Mouse (Mus musculus) inflammation-experienced regulatory T-cells, adult 6 months (primary cell): ENCODE measurements around the gene Pip5k1c. TPM values are rescaled to one million over a fixed set of nuclear protein-coding genes. Genes with fewer than 3 reads are reported as not detected.

Experiments
- ATAC-seq: one replicate; pipeline ENCODE4 v1.8.0; 2017
- polyA plus RNA-seq, 3 experiments: library from polyadenylated mRNA; unstranded; fragments of 100-300 nt; shearing (Covaris generic); gene quantifications; one replicate each; pipeline ENCODE4 v1.2.1; 2017

Gene Pip5k1c
- polyA plus RNA-seq, 3 experiments from 2014 or later: 10.7 to 15.9 (median 14.4) TPM

GRCm38 (mm10) chr10:81323791-81324530 is 31.2 kb downstream of the Pip5k1c start:
- ATAC-seq: no peak

- no peak for ATAC-seq
Measured at GRCm38 (mm10) chr10:81325176-81325575, 32.4 kb downstream of the Pip5k1c start.

GRCm38 (mm10) chr10:81325781-81326180 is 33.0 kb downstream of the Pip5k1c start:
- no peak for ATAC-seq

- no peak for ATAC-seq
Measured at GRCm38 (mm10) chr10:81326858-81327257, 34.1 kb downstream of the Pip5k1c start.

GRCm38 (mm10) chr10:81327959-81328358 is 35.2 kb downstream of the Pip5k1c start:
- ATAC-seq: no peak

GRCm38 (mm10) chr10:81328386-81328785 is 35.6 kb downstream of the Pip5k1c start, which contains the start of gene Tbxa2r:
Gene Tbxa2r (plus strand): TSS chr10:81328731.
- peak; percentile 66 for ATAC-seq

- peak; percentile 79 for ATAC-seq
Measured at GRCm38 (mm10) chr10:81329194-81329975, 36.6 kb downstream of the Pip5k1c start.

- no peak for ATAC-seq
Measured at GRCm38 (mm10) chr10:81330007-81330406, 37.2 kb downstream of the Pip5k1c start.

- no peak for ATAC-seq
Measured at GRCm38 (mm10) chr10:81332277-81332676, 39.5 kb downstream of the Pip5k1c start.

- ATAC-seq: no peak
Measured at GRCm38 (mm10) chr10:81334324-81334723, 41.6 kb downstream of the Pip5k1c start.

- ATAC-seq: no peak
Measured at GRCm38 (mm10) chr10:81335393-81336340, 42.9 kb downstream of the Pip5k1c start.

- no peak for ATAC-seq
Measured at GRCm38 (mm10) chr10:81336558-81336957, 43.8 kb downstream of the Pip5k1c start.

GRCm38 (mm10) chr10:81340551-81341332 is 48.0 kb downstream of the Pip5k1c start:
- no peak for ATAC-seq

GRCm38 (mm10) chr10:81341333-81341949 is 48.7 kb downstream of the Pip5k1c start:
- ATAC-seq: peak; percentile 49

- peak; percentile 33 for ATAC-seq
Measured at GRCm38 (mm10) chr10:81342686-81343505, 50.1 kb downstream of the Pip5k1c start, which contains the start of gene Gipc3. Gene Gipc3 (minus strand): TSS chr10:81343266.

GRCm38 (mm10) chr10:81344421-81345161 is 51.8 kb downstream of the Pip5k1c start:
- ATAC-seq: peak; percentile 41

- no peak for ATAC-seq
Measured at GRCm38 (mm10) chr10:81345162-81345534, 52.4 kb downstream of the Pip5k1c start.

- ATAC-seq: no peak
Measured at GRCm38 (mm10) chr10:81346453-81347067, 53.8 kb downstream of the Pip5k1c start.

- no peak for ATAC-seq
Measured at GRCm38 (mm10) chr10:81349146-81349545, 56.4 kb downstream of the Pip5k1c start.
